Mouse (Mus musculus) stomach, postnatal 0 days (tissue): ENCODE measurements at regions not wholly inside any gene's neighbourhood (a gene's known extent, or its start where the extent isn't known, plus 50 kb on each side); places are given as distances from the start of the nearest gene placed in this dataset.

ENCODE experiments used
- ATAC-seq: fragments of 200-750 bp; cut with Nextera tagmentation; 2 replicates; pipeline ENCODE4 v1.8.0; 2017; ENCODE audit not compliant: low FRiP score, low TSS enrichment
- DNase-seq: peaks from one replicate; pipeline ENCODE4 v3.0.0-alpha.2; 2016; ENCODE audit warnings: low spot score
- H3K27ac ChIP-seq: fragments of 300-500 bp; sonication (generic); replicated peaks from 2 replicates; pipeline ENCODE4 v1.5.1; 2014; ENCODE audit warnings: mild to moderate bottlenecking, control low read depth
- H3K27me3 ChIP-seq: fragments of 300-500 bp; sonication (generic); 2 replicates; pipeline ENCODE4 v1.6.1; 2014; ENCODE audit warnings: low read length; ENCODE audit not compliant: control insufficient read depth, insufficient read depth
- H3K36me3 ChIP-seq: fragments of 300-500 bp; sonication (generic); 2 replicates; pipeline ENCODE4 v1.6.1; 2014; ENCODE audit warnings: low read length, mixed read lengths; ENCODE audit not compliant: control insufficient read depth, insufficient read depth
- H3K4me1 ChIP-seq: fragments of 300-500 bp; sonication (generic); replicated peaks from 2 replicates; pipeline ENCODE4 v1.6.1; 2014; ENCODE audit warnings: antibody characterized with exemption; ENCODE audit not compliant: control insufficient read depth, insufficient read depth
- H3K4me2 ChIP-seq: fragments of 300-500 bp; sonication (generic); replicated peaks from 2 replicates; pipeline ENCODE4 v1.6.1; 2014; ENCODE audit warnings: low read depth, mild to moderate bottlenecking, control low read depth, moderate library complexity
- H3K4me3 ChIP-seq: fragments of 300-500 bp; sonication (generic); 2 replicates; pipeline ENCODE4 v1.5.1; 2014; ENCODE audit warnings: low read depth, low read length, control low read depth
- H3K9ac ChIP-seq: fragments of 300-500 bp; sonication (generic); 2 replicates; pipeline ENCODE4 v1.6.1; 2014; ENCODE audit warnings: mild to moderate bottlenecking, low read length, control low read depth, mixed read lengths
- H3K9me3 ChIP-seq: fragments of 300-500 bp; sonication (generic); 2 replicates; pipeline ENCODE4 v1.6.1; 2016; ENCODE audit warnings: low read length; ENCODE audit not compliant: control insufficient read depth
- CTCF ChIP-seq: IDR thresholded peaks from 2 replicates; pipeline ENCODE4 v1.5.1; 2016; ENCODE audit warnings: antibody characterized with exemption, low read depth, mild to moderate bottlenecking, moderate library complexity
- EP300 ChIP-seq: optimal IDR thresholded peaks from 2 replicates; pipeline ENCODE3; 2016; ENCODE audit warnings: antibody characterized with exemption
- WGBS: fragments of 180-500 bp; shearing (Covaris S2); extraction: QIAGEN DNeasy Blood & Tissue Kit; methylation state at CpG from one replicate; pipeline ENCODE4 v1.1.7; 2014; 5-methylcytosine and 5-hydroxymethylcytosine counted together

DNA sequence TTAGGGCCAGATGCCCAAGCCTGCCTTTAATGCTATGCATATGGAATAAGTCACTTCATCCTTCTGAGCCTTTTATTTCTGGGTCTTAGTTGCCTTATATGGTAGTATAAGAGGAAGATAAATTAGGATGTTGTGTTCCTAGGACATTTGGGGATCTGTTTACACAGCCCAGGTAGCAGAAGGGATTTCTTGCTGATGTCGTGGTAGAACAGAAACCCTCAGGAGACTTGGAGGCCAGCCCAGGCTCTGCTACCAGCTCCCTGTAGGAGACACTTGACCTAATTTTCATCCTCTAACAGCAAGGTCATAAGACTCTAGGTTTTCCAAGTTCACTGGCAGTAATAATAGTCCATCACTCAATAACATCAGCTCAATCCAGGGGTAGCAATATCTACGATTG is 399.7 kb downstream of the Tns1 start:
- WGBS: 56% methylated on average over 2 of the region's 2 CpGs
- ATAC-seq (no peak), DNase-seq (no peak)
- Histone ChIP-seq H3K36me3 (no peaks in the 10 kb centered on the region), H3K27ac (no peak overlapping the region), H3K4me2 (no peak overlapping the region), H3K4me1 (no peaks in the 10 kb centered on the region), H3K27me3 (no peaks in the 10 kb centered on the region), H3K4me3 (no peak overlapping the region), H3K9me3 (no peaks in the 10 kb centered on the region), H3K9ac (no peak overlapping the region)
- no peak for TF ChIP-seq EP300
- no peak for TF ChIP-seq CTCF

DNA sequence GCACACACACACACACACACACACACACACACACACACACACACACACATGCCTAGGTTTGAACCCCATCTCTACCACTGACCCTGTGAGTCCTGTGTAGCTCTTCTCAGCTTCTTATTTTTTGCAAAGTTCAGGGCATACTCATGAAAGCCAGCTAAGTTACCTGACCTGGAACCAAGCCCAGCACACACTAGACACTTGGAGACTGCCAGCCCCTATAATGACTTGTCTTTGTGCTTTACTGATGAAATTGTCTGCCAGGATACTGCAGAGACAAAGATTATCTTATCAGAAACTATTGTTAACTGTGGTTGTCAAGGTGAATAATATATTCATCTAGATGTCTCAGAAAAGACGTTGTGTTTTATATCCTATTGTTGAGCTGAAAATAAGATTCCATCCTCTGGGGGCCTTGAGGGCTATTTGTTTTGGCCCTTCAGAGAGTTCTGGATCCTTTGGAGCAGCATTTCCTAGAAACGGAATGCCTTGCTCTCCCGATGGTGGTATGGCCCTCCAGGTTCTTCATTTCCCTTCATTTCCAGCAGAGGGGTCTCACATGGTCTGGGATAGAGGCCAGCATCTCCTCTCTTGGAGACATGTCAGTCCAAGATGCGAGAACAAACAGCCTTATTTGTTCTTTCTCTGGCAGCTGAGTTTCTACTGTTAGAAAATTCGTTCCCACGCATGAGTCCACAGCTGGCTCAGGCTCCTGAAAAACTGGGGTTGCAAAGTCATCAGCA is 402.6 kb downstream of the Tns1 start:
- H3K27ac ChIP-seq: no peak overlapping the region
- TF ChIP-seq EP300 (no peak), CTCF (no peak)
- H3K9me3 ChIP-seq: no peaks in the 10 kb centered on the region
- H3K4me1 ChIP-seq: no peaks in the 10 kb centered on the region
- no peaks in the 10 kb centered on the region for H3K27me3 ChIP-seq
- WGBS: 64% methylated on average over 6 of the region's 6 CpGs
- ATAC-seq: no peak
- no peak for DNase-seq
- no peak overlapping the region for H3K9ac ChIP-seq
- H3K4me2 ChIP-seq: no peak overlapping the region
- no peak overlapping the region for H3K4me3 ChIP-seq
- H3K36me3 ChIP-seq: no peaks in the 10 kb centered on the region

DNA sequence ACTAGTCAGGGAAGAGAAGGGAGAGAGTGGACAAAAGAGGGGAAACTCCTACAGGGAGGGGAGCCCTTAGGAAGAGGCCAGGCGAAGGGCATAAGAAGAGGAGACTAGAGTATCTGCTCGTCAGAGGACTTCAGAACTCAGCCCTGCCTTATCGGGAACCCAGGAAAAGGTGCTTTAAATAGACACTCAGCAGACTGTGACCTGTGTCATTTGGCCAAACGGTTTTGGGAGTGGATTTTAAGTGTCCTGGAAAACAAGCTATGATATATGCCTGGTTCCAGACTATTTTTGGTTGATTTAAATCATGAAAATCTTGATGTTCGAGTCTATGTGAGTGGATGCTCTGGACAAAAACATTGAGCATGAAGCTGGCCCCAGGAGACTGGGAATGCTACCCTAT is 405.8 kb downstream of the Tns1 start:
- no peaks in the 10 kb centered on the region for H3K4me1 ChIP-seq
- no peak for TF ChIP-seq CTCF
- no peak for TF ChIP-seq EP300
- DNase-seq (no peak), ATAC-seq (no peak)
- no peak overlapping the region for H3K9ac ChIP-seq
- H3K36me3 ChIP-seq: no peaks in the 10 kb centered on the region
- no peaks in the 10 kb centered on the region for H3K9me3 ChIP-seq
- 76% methylated on average over 5 of the region's 5 CpGs for WGBS
- no peak overlapping the region for H3K4me2 ChIP-seq
- no peak overlapping the region for H3K4me3 ChIP-seq
- H3K27ac ChIP-seq: no peak overlapping the region
- no peaks in the 10 kb centered on the region for H3K27me3 ChIP-seq

DNA sequence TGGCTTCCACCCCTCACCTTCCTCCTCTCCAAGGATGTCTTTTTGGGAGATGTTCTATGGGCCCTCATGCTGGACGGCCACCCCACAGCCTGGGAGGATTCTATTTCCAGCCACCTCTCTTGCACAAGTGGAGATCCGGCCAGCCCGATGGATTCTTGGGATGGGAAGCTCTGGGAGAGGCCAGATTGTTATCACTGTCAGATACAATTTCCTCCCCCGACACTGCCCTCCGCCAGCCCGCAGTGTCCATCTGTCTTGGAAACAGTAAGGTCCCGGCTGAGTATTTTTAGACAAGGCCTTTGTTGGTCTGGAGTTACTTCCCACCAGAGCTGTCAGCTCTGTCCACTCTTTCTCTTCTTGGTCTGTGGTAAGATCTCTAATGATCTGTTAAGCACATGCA is 406.8 kb downstream of the Tns1 start:
- TF ChIP-seq CTCF: no peak
- TF ChIP-seq EP300: no peak
- Histone ChIP-seq H3K4me1 (no peaks in the 10 kb centered on the region), H3K36me3 (no peaks in the 10 kb centered on the region), H3K4me3 (no peak overlapping the region), H3K9ac (no peak overlapping the region), H3K27ac (no peak overlapping the region), H3K27me3 (no peaks in the 10 kb centered on the region), H3K4me2 (no peak overlapping the region), H3K9me3 (no peaks in the 10 kb centered on the region)
- DNase-seq (no peak), ATAC-seq (no peak)
- 79% methylated on average over 7 of the region's 7 CpGs for WGBS

DNA sequence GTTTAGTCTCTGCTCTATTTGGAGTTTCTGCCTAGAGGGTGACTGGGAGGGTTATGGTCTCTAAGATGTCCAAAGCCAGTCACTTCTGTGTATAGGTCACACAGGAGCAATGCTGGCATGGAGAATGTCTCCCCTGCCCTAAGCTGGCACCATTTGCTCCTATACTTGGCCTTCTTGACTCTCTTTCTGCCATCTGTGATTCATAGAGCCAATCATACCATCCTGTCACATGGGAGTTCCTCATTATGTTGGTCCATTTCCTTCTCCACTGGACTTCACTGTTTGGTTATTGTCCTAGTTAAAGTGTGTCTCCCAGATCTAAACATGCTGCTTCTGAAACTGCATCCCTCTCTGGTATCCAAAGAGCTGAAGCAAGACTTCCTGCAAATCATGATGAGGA is 407.3 kb downstream of the Tns1 start:
- ATAC-seq: no peak
- Histone ChIP-seq H3K27ac (no peak overlapping the region), H3K4me3 (no peak overlapping the region), H3K9ac (no peak overlapping the region), H3K9me3 (no peaks in the 10 kb centered on the region), H3K36me3 (no peaks in the 10 kb centered on the region), H3K4me1 (no peaks in the 10 kb centered on the region), H3K27me3 (no peaks in the 10 kb centered on the region), H3K4me2 (no peak overlapping the region)
- TF ChIP-seq CTCF (no peak), EP300 (no peak)
- DNase-seq: no peak

DNA sequence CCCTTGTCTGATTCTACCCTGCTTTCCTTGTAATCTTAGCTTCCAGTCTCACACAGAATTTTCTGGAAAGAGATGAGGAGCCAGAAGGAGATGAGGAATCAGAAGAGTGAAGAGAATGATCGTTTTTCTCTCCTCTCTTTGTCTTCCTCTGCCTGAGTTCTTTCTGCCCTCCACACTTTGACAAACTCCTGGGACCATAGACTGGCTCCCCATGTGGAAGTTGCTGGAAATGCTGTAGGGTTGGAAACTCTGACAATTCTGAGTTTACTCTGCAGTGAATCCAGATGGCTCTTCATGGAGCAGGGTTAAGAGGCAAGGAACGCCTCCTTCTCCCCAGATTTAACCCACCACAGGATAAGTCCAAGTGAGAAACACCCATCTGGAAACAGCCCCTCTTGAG is 408.7 kb downstream of the Tns1 start:
- Histone ChIP-seq H3K4me1 (no peaks in the 10 kb centered on the region), H3K9ac (no peak overlapping the region), H3K27ac (no peak overlapping the region), H3K4me3 (no peak overlapping the region), H3K27me3 (no peaks in the 10 kb centered on the region), H3K36me3 (no peaks in the 10 kb centered on the region), H3K4me2 (no peak overlapping the region), H3K9me3 (no peaks in the 10 kb centered on the region)
- DNase-seq (no peak), ATAC-seq (no peak)
- WGBS: 45% methylated on average over 2 of the region's 2 CpGs
- TF ChIP-seq EP300 (no peak), CTCF (peak; percentile 60)
